Mouse (Mus musculus): ENCODE measurements around the gene Gm10959. TPM values are rescaled to one million over a fixed set of nuclear protein-coding genes. Genes with fewer than 3 reads are reported as not detected.
"Not testable (repeated sequence)": the region's sequence is repeated elsewhere in the genome, so short reads cannot be mapped to it uniquely, and the experiment has no call there.

Gm10959 gene
- polyA plus RNA-seq (2012): not detected in 2 replicates

DNA sequence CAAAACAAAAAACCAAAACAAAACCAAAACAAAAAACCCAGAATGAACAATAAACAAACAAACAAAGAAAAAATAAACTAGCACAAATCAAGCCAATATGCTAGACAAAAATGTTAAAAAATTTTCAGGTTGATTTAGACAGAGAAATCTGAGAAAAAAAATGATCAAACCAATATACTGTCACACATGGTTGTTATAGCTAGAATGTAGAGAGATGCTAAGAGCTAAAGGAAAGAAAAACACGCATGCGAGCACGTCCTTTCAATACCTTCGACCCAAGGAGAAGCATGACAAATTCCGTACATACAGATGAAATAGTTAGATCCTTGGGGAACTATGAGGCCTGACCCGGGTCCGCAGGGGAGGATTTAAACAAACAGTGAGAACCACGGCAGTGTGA, at the start of gene Gm10959:
Gene Gm10959, minus strand, starts transcription at position 101 of the 400 bp plus-strand sequence.
- H3K9me3 ChIP-seq (ENCODE audit: control insufficient read depth, low read length): no peaks in the 10 kb centered on the region
- no peak within 1 kb of the TSS for H3K4me3 ChIP-seq (replicated peaks)
- no peaks in the 10 kb centered on the region for H3K36me3 ChIP-seq (ENCODE audit: control insufficient read depth)
- no peaks in the 10 kb centered on the region for H3K27me3 ChIP-seq (ENCODE audit: control insufficient read depth)
- TF ChIP-seq GATA1 (IDR thresholded peaks at IDR 0.05; ENCODE audit: low read length): no peak
- TF ChIP-seq TAL1 (IDR thresholded peaks at IDR 0.05; ENCODE audit: low read length): no peak
- peaks cover 33% of the 10 kb centered on the region for H3K4me1 ChIP-seq (ENCODE audit: control insufficient read depth)

DNA sequence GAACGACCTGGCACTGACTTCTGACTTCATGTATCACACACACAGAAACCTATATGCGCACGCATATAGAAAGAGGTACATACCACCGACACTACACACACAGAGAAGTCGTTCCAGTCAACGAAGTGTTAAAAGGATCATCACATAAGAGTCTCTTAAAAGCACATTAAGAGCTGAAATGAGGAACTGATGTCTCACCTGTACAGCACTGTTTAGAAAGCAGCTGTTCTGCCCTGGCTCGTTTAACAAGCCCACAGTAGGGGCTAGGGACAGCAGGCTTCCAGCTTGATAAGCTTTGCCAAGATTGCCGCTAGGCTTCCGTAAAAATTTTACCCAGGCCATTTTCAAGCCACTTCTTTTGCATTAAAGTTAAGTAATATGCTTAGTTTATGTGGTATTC, 49.2 kb upstream of the Gm10959 start:
- Histone ChIP-seq H3K9me3 (ENCODE audit: control insufficient read depth, low read length) (no peaks in the 10 kb centered on the region), H3K36me3 (ENCODE audit: control insufficient read depth) (peaks cover 3% of the 10 kb centered on the region), H3K27me3 (ENCODE audit: control insufficient read depth) (no peaks in the 10 kb centered on the region), H3K4me3 (replicated peaks) (no peak overlapping the region), H3K4me1 (ENCODE audit: control insufficient read depth) (no peaks in the 10 kb centered on the region)
- no peak for TF ChIP-seq GATA1 (IDR thresholded peaks at IDR 0.05; ENCODE audit: low read length)
- TF ChIP-seq TAL1 (IDR thresholded peaks at IDR 0.05; ENCODE audit: low read length): no peak

DNA sequence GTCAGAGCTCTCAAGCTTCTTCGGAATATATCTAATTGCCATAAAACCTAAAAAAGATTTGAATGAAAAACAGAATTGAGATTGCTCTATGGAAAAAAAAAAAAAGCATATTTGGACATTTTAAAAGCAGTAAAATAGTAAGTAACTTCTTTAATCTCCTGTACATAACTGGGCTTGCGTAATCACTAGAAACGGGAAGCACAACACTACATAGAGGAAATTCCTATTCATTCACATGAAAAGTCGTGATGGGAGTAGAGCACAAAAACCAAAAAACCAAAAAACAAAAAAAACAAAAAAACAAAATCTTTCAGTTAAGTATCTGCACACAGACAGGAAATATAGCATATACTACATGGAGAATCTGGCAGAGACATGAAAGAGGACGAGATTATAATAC, 45.1 kb upstream of the Gm10959 start:
- no peak overlapping the region for H3K4me3 ChIP-seq (replicated peaks)
- no peaks in the 10 kb centered on the region for H3K27me3 ChIP-seq (ENCODE audit: control insufficient read depth)
- TF ChIP-seq GATA1 (IDR thresholded peaks at IDR 0.05; ENCODE audit: low read length) (no peak), TAL1 (IDR thresholded peaks at IDR 0.05; ENCODE audit: low read length) (no peak)
- H3K36me3 ChIP-seq (ENCODE audit: control insufficient read depth): peaks cover 5% of the 10 kb centered on the region
- H3K4me1 ChIP-seq (ENCODE audit: control insufficient read depth): no peaks in the 10 kb centered on the region
- H3K9me3 ChIP-seq (ENCODE audit: control insufficient read depth, low read length): no peaks in the 10 kb centered on the region

DNA sequence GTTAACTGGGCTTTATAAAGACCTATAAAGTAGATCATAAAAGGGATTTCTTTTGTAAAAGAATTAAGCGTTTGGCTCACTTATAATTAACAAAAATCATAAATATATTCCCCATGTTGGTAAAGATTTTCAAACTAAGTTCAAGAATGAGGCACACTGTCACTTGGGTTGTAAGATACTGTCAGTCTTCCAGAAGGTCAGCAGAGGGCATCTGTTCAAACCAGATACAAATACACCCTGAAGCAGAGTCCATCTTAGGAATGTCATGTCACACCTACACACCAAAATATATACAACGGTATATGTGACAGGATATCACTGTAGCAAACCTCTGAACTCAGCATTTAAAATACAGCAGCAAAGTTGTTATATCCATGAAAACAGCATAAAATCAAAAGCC, 31.0 kb upstream of the Gm10959 start:
- TF ChIP-seq GATA1 (IDR thresholded peaks at IDR 0.05; ENCODE audit: low read length): no peak
- TF ChIP-seq TAL1 (IDR thresholded peaks at IDR 0.05; ENCODE audit: low read length): no peak

DNA sequence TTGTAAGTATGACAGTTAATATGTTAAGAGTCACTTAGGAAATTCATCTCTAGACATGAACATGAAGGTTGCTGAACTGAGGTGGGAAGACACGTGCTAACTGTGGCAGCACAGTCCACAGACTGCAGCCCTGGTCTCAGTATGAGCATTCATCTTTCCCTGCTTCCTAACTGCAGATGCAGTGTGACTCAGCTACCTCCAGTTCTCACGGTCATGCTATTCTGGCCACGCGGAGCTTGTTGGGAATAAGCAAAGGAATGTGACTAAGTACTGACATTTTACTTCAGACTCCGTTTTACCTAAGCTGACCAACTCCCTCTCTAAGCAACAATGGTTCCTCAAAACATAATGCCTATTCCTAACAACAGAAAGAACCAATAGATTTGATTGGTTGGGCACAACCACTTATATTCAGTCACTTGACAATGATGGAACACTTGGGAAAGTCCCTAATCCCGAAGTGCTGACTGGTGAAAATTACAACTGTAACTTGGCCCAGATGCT, 24.3 kb upstream of the Gm10959 start:
- Histone ChIP-seq H3K4me3 (replicated peaks) (no peak overlapping the region), H3K9me3 (ENCODE audit: control insufficient read depth, low read length) (no peaks in the 10 kb centered on the region), H3K27me3 (ENCODE audit: control insufficient read depth) (no peaks in the 10 kb centered on the region), H3K36me3 (ENCODE audit: control insufficient read depth) (peaks cover 3% of the 10 kb centered on the region; the same call in 1 of the 2 replicates), H3K4me1 (ENCODE audit: control insufficient read depth) (no peaks in the 10 kb centered on the region)
- no peak for TF ChIP-seq GATA1 (IDR thresholded peaks at IDR 0.05; ENCODE audit: low read length)
- TF ChIP-seq TAL1 (IDR thresholded peaks at IDR 0.05; ENCODE audit: low read length): no peak

More for the DNA sequence above, 31.0 kb upstream of the Gm10959 start:
- Histone ChIP-seq H3K36me3 (ENCODE audit: control insufficient read depth) (peaks cover 13% of the 10 kb centered on the region), H3K4me3 (replicated peaks) (no peak overlapping the region), H3K9me3 (ENCODE audit: control insufficient read depth, low read length) (no peaks in the 10 kb centered on the region), H3K27me3 (ENCODE audit: control insufficient read depth) (no peaks in the 10 kb centered on the region), H3K4me1 (ENCODE audit: control insufficient read depth) (no peaks in the 10 kb centered on the region)

DNA sequence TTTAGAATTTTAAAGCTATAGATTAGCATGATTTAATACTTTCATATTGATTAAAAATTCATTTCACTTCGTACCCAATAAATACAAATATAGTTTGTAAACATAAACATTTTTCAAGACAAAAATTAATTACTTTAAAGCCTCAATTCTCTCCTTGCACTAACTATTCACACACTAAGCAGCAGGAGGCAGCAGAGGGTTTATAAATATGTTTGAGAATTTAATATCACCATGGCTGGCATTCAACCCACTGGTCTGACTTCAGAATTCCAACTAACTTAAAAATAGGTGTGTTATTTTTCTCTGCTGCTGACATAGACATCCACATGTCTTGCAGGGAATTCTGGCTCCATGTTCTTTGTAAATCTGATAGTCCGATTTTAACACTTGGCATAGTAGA, 20.1 kb upstream of the Gm10959 start:
- H3K4me1 ChIP-seq (ENCODE audit: control insufficient read depth): no peaks in the 10 kb centered on the region
- no peak overlapping the region for H3K4me3 ChIP-seq (replicated peaks)
- no peaks in the 10 kb centered on the region for H3K9me3 ChIP-seq (ENCODE audit: control insufficient read depth, low read length)
- no peak for TF ChIP-seq TAL1 (IDR thresholded peaks at IDR 0.05; ENCODE audit: low read length)
- no peak for TF ChIP-seq GATA1 (IDR thresholded peaks at IDR 0.05; ENCODE audit: low read length)
- peaks cover 3% of the 10 kb centered on the region for H3K36me3 ChIP-seq (ENCODE audit: control insufficient read depth)
- no peaks in the 10 kb centered on the region for H3K27me3 ChIP-seq (ENCODE audit: control insufficient read depth)

DNA sequence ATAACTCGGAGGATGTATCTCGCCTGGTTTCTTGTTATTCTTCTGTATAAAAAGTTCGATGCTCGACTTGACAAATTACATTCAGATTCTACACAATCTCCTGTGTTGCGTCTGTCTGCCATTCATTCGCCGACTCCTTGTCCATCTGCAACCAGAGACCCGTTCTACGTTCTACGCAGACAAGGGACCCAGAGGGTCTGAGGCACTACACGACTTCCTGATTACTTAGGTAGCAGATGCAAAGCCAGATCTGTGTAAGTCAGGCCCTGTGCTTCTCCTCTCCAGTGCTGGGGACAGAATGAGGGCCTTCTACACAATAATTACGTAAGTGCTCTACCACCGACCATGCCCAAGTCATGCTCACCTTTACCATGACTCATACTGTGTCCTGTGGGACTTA, 18.0 kb upstream of the Gm10959 start:
- not testable (repeated sequence) for H3K4me3 ChIP-seq (replicated peaks); H3K27me3 ChIP-seq (ENCODE audit: control insufficient read depth); H3K9me3 ChIP-seq (ENCODE audit: control insufficient read depth, low read length); H3K4me1 ChIP-seq (ENCODE audit: control insufficient read depth); H3K36me3 ChIP-seq (ENCODE audit: control insufficient read depth)

DNA sequence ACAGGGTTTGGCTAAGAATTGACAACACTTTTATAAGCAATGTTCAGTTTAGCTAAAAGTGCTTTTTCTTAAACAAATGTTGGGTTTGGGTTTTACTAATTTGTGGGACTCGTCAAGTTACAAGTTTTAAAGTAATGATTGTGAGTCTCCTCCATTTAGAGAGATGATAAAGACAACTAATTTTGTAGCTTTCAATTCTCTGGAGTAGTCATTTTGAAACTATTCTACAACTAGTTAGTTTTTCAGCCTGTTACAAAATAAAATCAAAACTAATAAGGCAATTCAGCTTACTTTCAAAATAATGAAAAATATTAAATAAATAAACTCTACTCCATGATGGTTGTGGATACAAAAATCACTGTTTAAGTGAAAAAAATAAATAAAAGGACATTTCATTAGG, 13.3 kb upstream of the Gm10959 start:
- H3K4me1 ChIP-seq (ENCODE audit: control insufficient read depth): no peaks in the 10 kb centered on the region
- no peak for TF ChIP-seq GATA1 (IDR thresholded peaks at IDR 0.05; ENCODE audit: low read length)
- TF ChIP-seq TAL1 (IDR thresholded peaks at IDR 0.05; ENCODE audit: low read length): no peak
- peaks cover 14% of the 10 kb centered on the region for H3K36me3 ChIP-seq (ENCODE audit: control insufficient read depth)
- no peak overlapping the region for H3K4me3 ChIP-seq (replicated peaks)
- H3K27me3 ChIP-seq (ENCODE audit: control insufficient read depth): no peaks in the 10 kb centered on the region
- no peaks in the 10 kb centered on the region for H3K9me3 ChIP-seq (ENCODE audit: control insufficient read depth, low read length)

DNA sequence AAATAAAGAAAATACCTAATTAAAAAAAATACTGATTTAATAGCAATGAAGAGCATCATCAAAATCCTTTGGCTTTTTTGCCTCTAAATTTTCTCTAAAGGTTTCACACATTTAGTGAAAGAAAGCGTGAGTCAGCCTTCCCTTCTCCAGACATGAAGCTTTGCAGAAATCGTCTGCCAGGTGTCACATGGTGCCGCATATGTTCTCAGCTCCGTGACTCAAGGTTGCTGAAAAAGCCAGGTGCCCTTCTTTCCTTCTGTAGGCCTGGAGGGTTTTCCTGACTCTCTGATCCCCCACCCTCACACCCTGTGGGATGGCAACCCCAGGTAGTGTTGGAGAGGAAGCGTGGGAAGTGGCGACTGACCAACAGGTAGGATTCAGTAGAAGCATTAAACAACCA, 10.6 kb upstream of the Gm10959 start:
- Histone ChIP-seq H3K4me1 (ENCODE audit: control insufficient read depth) (peaks cover 10% of the 10 kb centered on the region), H3K36me3 (ENCODE audit: control insufficient read depth) (peaks cover 27% of the 10 kb centered on the region), H3K27me3 (ENCODE audit: control insufficient read depth) (no peaks in the 10 kb centered on the region), H3K4me3 (replicated peaks) (no peak overlapping the region), H3K9me3 (ENCODE audit: control insufficient read depth, low read length) (no peaks in the 10 kb centered on the region)
- TF ChIP-seq GATA1 (IDR thresholded peaks at IDR 0.05; ENCODE audit: low read length) (no peak), TAL1 (IDR thresholded peaks at IDR 0.05; ENCODE audit: low read length) (no peak)

Measured in erythroblast, embryonic 14.5 days (primary cell).